Mouse (Mus musculus) CH12.LX (cell line): Measurements from ENCODE around the gene Gck.

ENCODE experiments used
- BHLHE40 ChIP-seq: IDR thresholded peaks from 2 replicates; pipeline ENCODE4 v1.6.1; 2011; ENCODE audit warnings: mild to moderate bottlenecking, low read depth, low read length, improper control_type of control experiment
- CHD2 ChIP-seq: IDR thresholded peaks from 2 replicates; pipeline ENCODE4 v1.6.1; 2011; ENCODE audit warnings: low read length, improper control_type of control experiment
- CTCF ChIP-seq, 2 experiments: IDR thresholded peaks in 1 of 2; conservative IDR thresholded peaks in 1 of 2; 2 replicates each; pipeline ENCODE4 v1.5.1; 2011 to 2012; ENCODE audit warnings: low read depth in 2 of 2, low read length in 2 of 2, improper control_type of control experiment in 1 of 2, inconsistent platforms in 1 of 2, mild to moderate bottlenecking in 1 of 2, moderate library complexity in 1 of 2
- E2F4 ChIP-seq: IDR thresholded peaks from 2 replicates; pipeline ENCODE4 v1.6.1; 2011; ENCODE audit warnings: low read depth, low read length, improper control_type of control experiment; ENCODE audit not compliant: insufficient replicate concordance
- EP300 ChIP-seq: IDR thresholded peaks from 2 replicates; pipeline ENCODE4 v1.6.1; 2011; ENCODE audit warnings: low read length, improper control_type of control experiment
- HCFC1 ChIP-seq: IDR thresholded peaks from 2 replicates; pipeline ENCODE4 v1.6.1; 2012; ENCODE audit warnings: low read depth, mild to moderate bottlenecking, inconsistent platforms, low read length, improper control_type of control experiment
- MXI1 ChIP-seq: IDR thresholded peaks from 2 replicates; pipeline ENCODE4 v1.6.1; 2011; ENCODE audit warnings: mild to moderate bottlenecking, low read depth, low read length, improper control_type of control experiment
- NRF1 ChIP-seq: IDR thresholded peaks from 2 replicates; pipeline ENCODE4 v1.6.1; 2014; ENCODE audit warnings: low read depth, mild to moderate bottlenecking, inconsistent platforms, low read length, improper control_type of control experiment, moderate library complexity
- POLR2A ChIP-seq: IDR thresholded peaks from 2 replicates; pipeline ENCODE4 v1.6.1; 2011; ENCODE audit warnings: low read depth, mild to moderate bottlenecking, improper control_type of control experiment, low read length
- POLR2AphosphoS2 ChIP-seq: IDR thresholded peaks from 2 replicates; pipeline ENCODE4 v1.6.1; 2011; ENCODE audit warnings: low read depth, low read length, improper control_type of control experiment
- RAD21 ChIP-seq: IDR thresholded peaks from 2 replicates; pipeline ENCODE4 v1.6.1; 2011; ENCODE audit warnings: low read depth, mild to moderate bottlenecking, low read length, improper control_type of control experiment, moderate library complexity
- SMC3 ChIP-seq: IDR thresholded peaks from 2 replicates; pipeline ENCODE4 v1.6.1; 2011; ENCODE audit warnings: low read depth, low read length, improper control_type of control experiment
- TBP ChIP-seq: conservative IDR thresholded peaks from 2 replicates; pipeline ENCODE4 v1.6.1; 2011; ENCODE audit warnings: low read depth, low read length, improper control_type of control experiment
- UBTF ChIP-seq: IDR thresholded peaks from 2 replicates; pipeline ENCODE4 v1.6.1; 2012; ENCODE audit warnings: low read depth, mild to moderate bottlenecking, inconsistent platforms, low read length, improper control_type of control experiment, moderate library complexity

DNA sequence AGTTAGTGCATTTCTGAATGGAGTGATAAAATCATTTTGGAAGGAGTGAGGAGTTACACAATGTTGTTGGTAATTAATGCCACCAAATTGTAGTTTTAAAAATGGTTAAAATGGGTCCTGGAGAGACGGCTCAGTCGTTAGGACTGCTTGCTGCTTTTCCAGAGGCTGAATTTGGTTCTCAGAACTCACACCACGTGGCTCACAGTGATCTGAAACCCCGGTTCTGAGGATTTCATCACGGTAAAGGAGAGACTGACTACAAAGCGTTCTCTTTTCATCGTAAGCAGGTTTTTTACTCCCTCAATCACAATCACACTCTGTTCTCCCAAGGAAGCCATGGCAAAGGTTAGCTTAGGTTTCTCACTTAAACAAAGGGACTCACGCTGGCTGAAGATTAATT lies 25.2 kb downstream of the Gck start:
- TF ChIP-seq SMC3 (no peak), HCFC1 (no peak), NRF1 (no peak), UBTF (no peak), E2F4 (no peak), CHD2 (no peak), POLR2A (no peak), BHLHE40 (no peak), EP300 (no peak), CTCF (conservative IDR thresholded peaks at IDR 0.05 in 1 of 2, IDR thresholded peaks at IDR 0.05 in 1 of 2; ENCODE audit: low read depth in 2 of 2, low read length in 2 of 2) (no peak), MXI1 (peak; percentile 33; the same call in 1 of the 2 replicates), TBP (no peak), RAD21 (no peak), POLR2AphosphoS2 (no peak)
